Mouse (Mus musculus) CD4-positive naive resting alpha-beta T cell, adult 76 days (primary cell): ENCODE results near the gene Ms4a7. TPM values are rescaled to one million over a fixed set of nuclear protein-coding genes. Genes with fewer than 3 reads are reported as not detected.

Experiments used
- total RNA-seq: library from RNA; stranded (reverse); gene quantifications from one replicate; pipeline ENCODE4 v1.2.4, GENCODE M21; 2023

The Ms4a7 gene
- total RNA-seq = not detected

GRCm38 (mm10) chr19:11335932-11336331, at the start of gene Ms4a7:
Gene Ms4a7 (minus strand): TSS chr19:11336146.

GRCm38 (mm10) chr19:11375273-11375672, 39.3 kb upstream of the Ms4a7 start, which contains the start of gene Ms4a4a:
Gene Ms4a4a (plus strand): TSS chr19:11375523.

GRCm38 (mm10) chr19:11314354-11314753, 21.6 kb downstream of the Ms4a7 start, which contains the start of gene Ms4a14:
Gene Ms4a14 (minus strand): TSS chr19:11314454.

GRCm38 (mm10) chr19:11283773-11284172, 52.2 kb downstream of the Ms4a7 start, which contains the start of gene Ms4a5:
Gene Ms4a5 (minus strand): TSS chr19:11283873.

Other genes with a start within 250 kb of the Ms4a7 start
- gene 1700017D01Rik, start 205.3 kb downstream of the Ms4a7 start, total RNA-seq = not detected
- gene 1700025F22Rik, start 170.8 kb downstream of the Ms4a7 start, total RNA-seq = not detected
- gene Ms4a13, start 139.4 kb downstream of the Ms4a7 start, total RNA-seq = not detected
- not detected for gene Ms4a12, start 103.7 kb downstream of the Ms4a7 start, total RNA-seq
- 47.9 TPM for gene Ms4a1, start 69.9 kb downstream of the Ms4a7 start, total RNA-seq
- gene Ms4a5, start 52.3 kb downstream of the Ms4a7 start, total RNA-seq = not detected
- gene Ms4a14, start 21.7 kb downstream of the Ms4a7 start, total RNA-seq = 0.15 TPM
- 0.97 TPM for gene Ms4a4a, start 39.4 kb upstream of the Ms4a7 start, total RNA-seq
- 20.8 TPM for gene Ms4a4c, start 68.6 kb upstream of the Ms4a7 start, total RNA-seq
- 734 TPM for gene Ms4a4b, start 107.4 kb upstream of the Ms4a7 start, total RNA-seq
- gene Ms4a6c, start 133.2 kb upstream of the Ms4a7 start, total RNA-seq = 37.5 TPM
- 436 TPM for gene Gm8369, start 149.8 kb upstream of the Ms4a7 start, total RNA-seq
- 599 TPM for gene Ms4a6b, start 180.4 kb upstream of the Ms4a7 start, total RNA-seq
- 0.76 TPM for gene Ms4a4d, start 200.7 kb upstream of the Ms4a7 start, total RNA-seq